Mouse (Mus musculus): ENCODE data around the gene Ikbke.

- no peak for TF ChIP-seq CTCF (IDR thresholded peaks at IDR 0.05; ENCODE audit: low read depth)
- no peak for TF ChIP-seq EP300 (IDR thresholded peaks at IDR 0.05; ENCODE audit: low read depth)
These were observed 9.5 kb upstream of the Ikbke start for GRCm38 (mm10) chr1:131288938-131289337.
